Mouse (Mus musculus) T-helper 17 cell (primary cell): ENCODE results near the gene Ppa2.

ENCODE experiments used
- in situ Hi-C, 2 experiments: fragments of 300-600 bp; cut with MboI, MseI; formaldehyde crosslinking; loops; 1 replicate in 1 of 2; 2 replicates in 1 of 2; pipeline ENCODE4 v1.15.1; 2025; ENCODE audit warnings: high pct_unique_total_duplicates in 2 of 2

Gene Ppa2

DNA sequence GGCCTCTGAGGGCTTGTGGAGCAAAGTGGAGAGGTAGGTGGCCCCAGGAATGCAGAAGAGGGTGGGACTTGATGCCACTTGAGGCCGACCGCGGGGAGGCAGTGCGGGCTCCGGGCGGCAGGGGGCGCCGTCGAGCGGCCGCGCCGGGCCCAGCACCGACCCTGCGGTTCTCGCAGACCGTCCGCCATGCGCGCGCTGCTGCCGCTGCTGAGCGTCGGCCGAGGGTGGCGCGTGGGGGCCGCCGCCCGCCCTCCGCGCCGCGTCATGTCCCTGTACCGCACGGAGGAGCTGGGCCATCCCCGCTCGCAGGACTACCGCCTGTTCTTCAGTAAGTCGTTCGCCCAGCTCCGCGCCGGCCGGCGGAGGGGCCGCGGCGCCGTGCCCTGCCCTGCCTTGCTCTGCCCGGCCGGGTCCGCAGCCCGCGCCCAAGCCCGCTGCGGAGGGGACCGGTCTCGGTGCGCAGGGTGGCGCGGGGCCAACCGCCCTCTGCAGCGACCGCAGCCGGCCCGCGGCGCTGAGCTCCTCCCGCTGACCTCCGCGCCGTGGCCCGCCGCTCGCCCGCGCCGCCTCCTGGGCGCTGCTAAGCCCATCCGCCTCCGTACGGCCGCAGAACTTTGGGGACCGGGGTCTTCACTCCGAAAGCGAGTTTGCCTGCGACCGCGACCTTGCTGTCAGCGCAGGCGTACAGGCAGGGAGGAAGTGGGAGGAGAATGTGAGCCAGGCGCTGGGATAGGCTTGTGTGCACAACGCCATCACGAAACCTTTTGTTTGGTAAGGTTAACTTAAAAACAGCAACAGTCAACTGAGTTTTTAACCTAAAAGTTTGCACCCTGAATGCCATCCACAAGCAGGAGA is at the start of gene Ppa2:
TSS of gene Ppa2 (plus strand) at position 157 of the 855 bp plus-strand sequence.
- in situ Hi-C loops: loop anchor here (5.0 to 10.0 kb wide), 2 partner anchors 442 to 1895 kb away; no protein-coding TSS in a partner anchor

DNA sequence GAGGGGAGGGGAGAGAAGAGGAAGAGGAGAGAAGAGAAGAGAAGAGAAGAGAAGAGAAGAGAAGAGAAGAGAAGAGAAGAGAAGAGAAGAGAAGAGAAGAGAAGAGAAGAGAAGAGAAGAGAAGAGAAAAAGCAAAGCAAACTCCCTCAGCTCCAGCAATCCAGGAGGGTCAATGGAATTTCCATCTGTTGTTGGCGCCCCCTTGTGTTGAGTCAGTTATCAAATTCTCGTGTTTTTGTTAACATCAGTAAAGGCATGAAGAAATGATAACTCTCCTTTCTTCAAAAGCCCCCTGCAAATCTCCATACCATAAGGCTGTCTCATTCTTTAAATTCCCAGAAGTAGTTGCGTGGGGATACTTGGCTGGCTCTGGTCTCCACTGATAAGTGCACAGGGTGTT is 38.0 kb upstream of the Ppa2 start:
- in situ Hi-C loops: no loop called here

DNA sequence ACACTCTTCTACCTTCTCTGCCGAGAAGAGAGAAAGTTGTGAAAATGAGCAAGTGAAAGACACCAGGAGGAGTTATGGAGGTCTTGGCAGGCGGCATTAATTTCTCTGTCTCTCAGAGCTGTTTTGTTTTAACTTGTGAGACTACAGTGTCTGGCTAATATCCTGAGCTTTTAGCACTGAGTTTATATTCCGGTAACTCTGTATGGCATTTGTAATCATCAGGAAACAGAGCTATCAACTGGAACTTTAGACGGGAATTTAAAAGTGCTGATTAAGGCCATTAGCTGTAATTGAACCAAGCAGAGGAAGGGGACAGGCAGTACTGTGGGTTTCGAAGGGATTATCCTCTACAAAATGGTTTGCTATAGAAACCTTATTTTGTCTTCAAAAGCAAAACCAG is 25.3 kb upstream of the Ppa2 start:
- in situ Hi-C loops: loop anchor here in 1 of 2 experiments (25.0 kb wide), 1 partner anchor 522 kb away; no protein-coding TSS in a partner anchor

DNA sequence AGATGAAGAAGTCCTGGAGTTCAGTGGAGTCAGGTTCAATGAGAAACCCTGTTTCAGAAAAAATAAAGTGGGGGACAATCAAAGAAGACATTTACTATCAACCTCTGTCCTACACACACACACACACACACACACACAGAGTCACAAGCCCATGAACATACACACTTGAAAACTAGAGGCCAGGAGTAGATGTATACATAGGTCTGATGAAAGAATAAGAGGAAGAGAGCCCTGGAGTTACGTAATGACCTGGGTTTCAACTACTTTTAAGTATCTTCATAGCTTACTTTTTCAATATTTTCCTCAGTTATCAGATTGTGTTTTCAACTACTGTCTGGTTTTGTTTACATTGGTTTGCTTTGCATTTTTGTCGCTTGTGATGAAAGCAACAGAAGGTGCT is 21.1 kb upstream of the Ppa2 start:
- in situ Hi-C loops: loop anchor here (5.0 to 25.0 kb wide), 2 partner anchors 526 to 541 kb away; no protein-coding TSS in a partner anchor

DNA sequence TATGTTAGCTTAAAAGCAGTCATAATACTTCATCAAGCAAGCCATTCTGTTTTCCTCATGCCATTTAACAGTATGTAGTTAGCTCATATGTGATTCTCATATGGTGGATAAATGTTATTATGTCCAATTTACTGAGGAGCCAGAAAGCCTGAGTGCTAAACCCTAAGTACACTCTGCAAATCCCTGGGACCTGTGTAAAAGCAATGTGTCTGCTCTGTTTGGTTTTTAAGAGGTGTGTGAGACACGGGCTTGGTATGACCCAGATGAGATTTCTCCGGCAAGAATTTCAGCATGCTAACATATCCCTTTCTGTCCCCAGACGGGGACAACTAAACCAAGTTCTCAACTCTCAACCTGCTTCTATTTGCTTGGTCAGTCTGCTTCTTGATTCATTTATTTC is 5.6 kb upstream of the Ppa2 start:
- in situ Hi-C loops: no loop called here

DNA sequence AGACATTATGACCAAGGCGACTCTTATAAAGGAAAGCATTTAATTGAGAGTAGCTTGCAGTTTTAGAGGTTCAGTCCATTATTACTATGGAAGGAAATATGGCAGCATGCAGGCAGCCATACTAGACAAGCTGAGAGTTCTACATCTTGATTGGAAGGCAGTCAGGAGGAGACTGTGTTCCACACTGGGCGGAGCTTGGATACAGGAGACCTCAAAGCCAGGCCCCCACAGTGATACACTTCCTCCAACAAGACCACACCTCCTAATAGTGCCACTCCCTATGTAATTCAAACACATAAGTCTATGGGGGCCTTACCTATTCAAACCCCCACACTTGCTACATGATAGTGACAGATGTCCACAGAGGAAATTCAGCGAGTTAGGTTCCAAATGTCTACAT is 1.5 kb upstream of the Ppa2 start:
- in situ Hi-C loops: loop anchor here in 1 of 2 experiments (5.0 kb wide), 1 partner anchor 444 kb away; no protein-coding TSS in a partner anchor

DNA sequence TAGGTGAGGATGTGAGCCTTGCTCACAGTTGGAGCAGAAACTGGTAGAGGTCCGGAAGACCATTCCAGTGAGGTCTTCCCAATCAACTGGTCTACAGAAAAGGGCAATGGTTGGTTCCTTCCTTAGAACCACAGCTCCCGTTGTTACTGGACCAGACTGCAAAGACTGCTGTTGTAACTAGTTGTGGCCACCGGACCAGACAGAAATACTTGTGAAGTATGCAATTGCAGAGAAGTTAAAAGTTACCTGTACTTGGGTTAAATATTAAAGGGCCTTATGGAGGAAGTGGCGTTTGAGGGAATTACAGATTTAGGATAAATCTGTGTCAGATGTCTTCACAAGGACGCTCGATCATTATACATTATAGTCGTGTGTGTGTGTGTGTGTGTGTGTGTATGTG is 551 bp upstream of the Ppa2 start:
- in situ Hi-C loops: loop anchor here in 1 of 2 experiments (5.0 kb wide), 1 partner anchor 443 kb away; no protein-coding TSS in a partner anchor

DNA sequence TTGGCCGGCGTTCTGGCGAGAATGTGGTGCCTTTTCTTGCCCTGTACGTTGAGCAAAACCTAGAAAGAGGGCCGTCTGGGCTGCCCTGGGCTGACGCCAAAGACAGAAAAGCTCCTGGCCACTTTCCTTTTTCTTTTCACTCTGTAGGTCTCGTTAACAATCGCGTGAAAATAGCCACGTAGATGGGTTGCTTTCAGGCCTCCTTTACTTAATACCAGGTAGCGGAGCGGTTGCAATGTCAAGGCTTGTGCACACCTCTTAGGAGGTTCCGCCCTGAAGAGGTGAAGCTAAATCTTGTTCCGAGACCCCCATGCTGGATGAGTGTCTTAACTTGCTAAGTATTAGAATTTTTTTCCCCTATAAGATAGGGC is 884 bp downstream of the Ppa2 start:
- in situ Hi-C loops: loop anchor here in 1 of 2 experiments (10.0 kb wide), 1 partner anchor 1894 kb away; no protein-coding TSS in a partner anchor

DNA sequence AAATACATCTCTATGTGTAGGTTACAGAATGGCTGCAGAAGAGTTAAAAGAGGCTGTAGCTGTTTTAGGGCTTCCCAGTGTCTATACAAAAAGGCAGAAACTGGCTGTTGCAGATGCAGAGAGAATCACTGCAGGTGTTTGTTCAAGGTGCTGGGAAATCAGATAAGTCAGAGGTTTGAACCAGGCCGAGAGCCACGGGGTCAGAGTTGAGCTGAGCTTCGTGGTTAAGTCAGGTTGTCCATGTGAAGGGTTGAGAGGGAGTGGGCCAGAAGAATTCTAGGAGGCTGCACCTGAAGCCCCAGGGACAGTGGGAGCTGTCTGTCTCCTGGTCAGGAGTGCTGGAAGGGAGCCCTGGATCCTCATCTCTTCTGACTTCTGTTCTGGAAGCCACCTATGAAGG is 2.4 kb downstream of the Ppa2 start:
- in situ Hi-C loops: loop anchor here in 1 of 2 experiments (10.0 kb wide), 1 partner anchor 1892 kb away; no protein-coding TSS in a partner anchor

DNA sequence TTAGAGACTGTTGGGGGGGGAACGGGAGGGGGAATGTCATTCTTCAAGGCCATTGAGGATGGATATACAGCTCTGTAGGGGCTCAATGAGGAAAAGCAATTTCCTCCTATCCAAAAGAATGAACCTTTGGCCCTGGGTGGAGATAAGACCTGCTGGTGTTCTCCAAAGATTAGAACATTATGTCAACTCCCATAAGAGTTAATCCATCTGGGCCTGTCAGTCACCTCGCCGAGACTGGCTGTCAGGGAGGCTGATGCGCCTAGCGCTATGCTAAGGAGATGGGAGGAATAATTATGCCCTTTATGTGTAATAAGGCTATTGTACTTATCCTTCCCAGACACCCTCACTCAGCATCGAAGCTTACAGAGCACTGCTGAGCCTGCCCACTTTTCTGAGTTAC is 2.9 kb downstream of the Ppa2 start:
- in situ Hi-C loops: loop anchor here in 1 of 2 experiments (10.0 kb wide), 1 partner anchor 1892 kb away; no protein-coding TSS in a partner anchor

DNA sequence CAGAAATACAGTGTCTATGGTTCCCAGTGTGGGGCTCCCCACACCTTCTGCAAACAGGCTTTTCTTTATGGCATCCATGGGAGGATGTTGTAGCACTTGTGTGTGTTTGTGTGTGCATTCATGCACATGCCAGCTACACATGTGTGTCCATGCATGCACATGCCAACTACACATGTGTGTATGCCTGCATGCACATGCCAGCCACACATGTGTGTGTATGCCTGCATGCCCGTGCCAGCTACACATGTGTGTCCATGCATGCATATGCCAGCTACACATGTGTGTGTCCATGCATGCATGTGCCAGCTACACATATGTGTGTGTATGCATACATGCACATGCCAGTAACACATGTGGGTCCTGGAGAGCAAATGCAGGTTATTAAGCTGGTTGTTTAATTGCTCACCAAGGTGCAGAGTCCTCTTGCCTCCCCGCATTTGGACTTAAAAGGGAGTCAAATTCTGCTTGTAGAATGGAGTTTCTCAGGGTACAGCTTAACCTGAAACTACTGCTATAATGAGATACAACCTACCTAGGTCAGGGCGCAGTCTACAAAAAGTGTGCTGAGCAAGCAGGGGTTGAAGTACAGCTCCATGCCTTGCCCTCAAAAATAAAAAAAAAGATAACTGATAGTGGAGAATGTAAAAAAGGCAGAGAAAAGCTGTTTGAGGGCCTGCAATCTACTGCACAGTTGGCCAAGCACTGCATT is 3.7 kb downstream of the Ppa2 start:
- in situ Hi-C loops: loop anchor here in 1 of 2 experiments (10.0 kb wide), 1 partner anchor 1891 kb away; no protein-coding TSS in a partner anchor

DNA sequence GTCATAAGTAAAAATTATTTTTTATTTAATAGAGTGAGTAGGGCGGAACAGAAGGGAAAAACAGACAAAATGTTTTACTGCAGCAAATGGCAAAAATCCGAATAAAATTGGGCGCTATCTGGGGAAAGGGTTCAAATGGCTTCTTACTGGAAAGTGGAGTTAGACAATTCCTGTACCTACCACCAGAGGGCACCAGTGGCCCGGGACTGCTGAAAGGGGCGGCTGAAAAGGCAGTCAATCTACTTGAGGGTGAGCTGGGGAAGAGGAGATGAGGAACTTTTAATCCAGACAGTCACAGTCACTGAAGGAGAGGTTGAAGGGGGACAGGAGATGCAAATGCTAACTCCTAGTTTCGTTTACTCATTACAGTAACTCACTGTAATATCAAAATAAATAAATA is 4.6 kb downstream of the Ppa2 start:
- in situ Hi-C loops: loop anchor here in 1 of 2 experiments (10.0 kb wide), 1 partner anchor 1890 kb away; no protein-coding TSS in a partner anchor

DNA sequence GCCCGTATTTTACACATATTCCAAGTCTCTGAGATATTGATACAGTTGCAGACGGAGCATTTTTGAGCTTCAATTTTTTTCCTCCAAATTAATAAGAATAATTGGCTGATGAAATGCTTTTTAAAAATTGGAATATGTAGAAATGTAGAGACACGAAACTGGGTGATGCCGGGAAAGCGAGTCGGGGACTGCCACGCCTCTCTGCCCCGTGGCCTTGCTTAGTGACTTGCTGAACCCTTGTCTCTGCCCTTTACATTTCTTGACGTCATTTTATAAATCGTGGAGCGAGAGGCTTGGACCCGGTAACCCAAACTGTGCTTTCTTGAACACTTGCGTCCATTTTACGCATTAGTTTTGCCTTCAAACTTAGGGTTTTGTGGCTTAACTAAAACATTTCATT is 5.1 kb downstream of the Ppa2 start:
- in situ Hi-C loops: loop anchor here (5.0 to 10.0 kb wide), 3 partner anchors 227 to 1890 kb away; no protein-coding TSS in a partner anchor

DNA sequence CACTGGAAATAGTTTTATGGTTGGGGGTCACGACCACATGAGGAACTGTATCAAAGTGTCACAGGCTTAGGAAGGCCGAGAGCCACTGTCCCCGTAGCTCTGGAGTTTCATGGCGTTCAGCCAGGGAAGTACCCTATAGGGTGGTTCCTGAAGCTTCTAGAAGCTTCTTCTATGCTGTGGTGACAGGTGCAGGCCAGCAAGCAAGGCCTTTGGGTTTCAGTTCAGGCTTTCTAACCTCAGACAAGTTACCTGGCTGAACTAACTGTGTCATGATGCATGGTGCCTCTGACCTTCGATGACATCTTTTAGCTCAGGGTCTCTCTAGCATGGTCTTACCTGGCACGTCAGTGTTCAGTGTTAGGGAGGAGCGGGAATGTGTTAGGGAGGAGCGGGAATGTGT is 5.7 kb downstream of the Ppa2 start:
- in situ Hi-C loops: loop anchor here (5.0 to 10.0 kb wide), 3 partner anchors 227 to 1889 kb away; no protein-coding TSS in a partner anchor

DNA sequence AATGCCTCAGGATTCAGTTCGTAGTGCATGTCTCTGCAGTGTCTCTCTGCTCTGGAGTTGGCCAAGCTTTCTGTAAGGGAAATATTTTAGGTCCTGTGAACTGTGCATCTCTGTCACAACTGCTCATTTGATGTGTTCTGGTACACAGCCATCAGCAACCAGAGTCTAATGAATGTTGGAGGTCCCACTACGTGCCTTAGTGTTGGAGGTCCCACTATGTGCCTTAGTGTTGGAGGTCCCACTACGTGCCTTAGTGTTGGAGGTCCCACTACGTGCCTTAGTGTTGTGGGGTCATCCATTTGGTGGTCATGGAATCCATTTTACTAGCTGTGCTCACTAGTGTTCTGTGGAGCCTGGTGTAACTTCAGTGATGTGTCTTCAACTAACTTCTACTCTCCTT is 7.9 kb downstream of the Ppa2 start:
- in situ Hi-C loops: loop anchor here (5.0 to 10.0 kb wide), 3 partner anchors 224 to 1887 kb away; no protein-coding TSS in a partner anchor

DNA sequence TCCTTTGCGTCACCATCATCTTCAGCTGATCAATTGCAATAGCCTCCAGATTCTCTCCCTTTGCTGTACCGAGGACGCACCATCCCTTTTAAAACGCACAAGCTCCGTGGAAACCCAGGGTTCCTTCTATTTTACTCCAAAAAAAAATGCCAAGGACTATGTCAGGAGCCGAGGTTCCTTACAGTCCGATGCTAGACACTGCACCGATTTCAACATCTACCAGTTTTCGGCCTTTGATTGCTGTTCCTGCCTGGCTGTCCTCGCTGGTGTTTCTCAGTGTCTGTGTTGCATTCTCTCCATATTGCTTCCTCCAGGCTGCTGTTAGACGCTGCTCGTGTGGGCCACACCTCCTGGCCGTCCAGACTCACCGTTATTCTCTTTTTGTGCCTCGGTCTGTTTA is 8.7 kb downstream of the Ppa2 start:
- in situ Hi-C loops: loop anchor here (5.0 to 10.0 kb wide), 3 partner anchors 224 to 1886 kb away; no protein-coding TSS in a partner anchor

DNA sequence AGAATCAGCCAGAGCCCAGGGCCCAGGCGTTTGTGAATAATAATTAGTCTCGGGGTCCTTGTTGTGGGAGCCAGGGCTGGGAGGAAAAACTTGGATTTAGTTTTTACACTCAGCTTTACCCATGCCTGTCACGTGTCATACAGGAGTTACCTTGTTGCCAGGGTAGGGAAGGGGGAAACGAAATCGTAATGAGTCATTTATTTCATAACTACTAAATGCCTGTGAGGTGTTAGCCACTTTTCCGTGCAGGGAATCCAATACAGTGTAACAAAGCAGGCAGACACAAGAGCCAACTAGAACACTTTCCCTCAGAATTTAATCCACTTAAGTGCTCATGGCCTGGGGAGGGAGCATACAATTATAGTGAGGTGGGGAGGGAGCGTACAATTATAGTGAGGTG is 9.9 kb downstream of the Ppa2 start:
- in situ Hi-C loops: loop anchor here (5.0 to 10.0 kb wide), 3 partner anchors 223 to 1885 kb away; no protein-coding TSS in a partner anchor

DNA sequence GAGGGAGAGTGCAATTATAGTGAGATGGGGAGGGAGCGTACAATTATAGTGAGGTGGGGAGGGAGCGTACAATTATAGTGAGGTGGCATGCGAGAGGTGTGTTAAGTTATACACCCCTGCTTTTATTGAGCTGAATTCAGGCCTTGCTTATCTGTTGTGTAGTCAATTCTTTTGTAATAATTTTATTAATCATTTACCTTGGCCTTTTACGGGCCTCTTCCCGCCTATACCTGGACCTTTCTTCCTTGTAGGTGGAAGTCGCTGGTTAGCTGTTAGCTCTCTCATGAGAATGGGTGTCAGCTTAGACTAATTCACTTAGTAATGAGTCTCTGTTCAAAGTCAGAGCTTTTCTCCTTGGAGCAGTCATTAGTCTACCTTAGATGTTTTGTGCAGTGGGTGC is 10.4 kb downstream of the Ppa2 start:
- in situ Hi-C loops: no loop called here

DNA sequence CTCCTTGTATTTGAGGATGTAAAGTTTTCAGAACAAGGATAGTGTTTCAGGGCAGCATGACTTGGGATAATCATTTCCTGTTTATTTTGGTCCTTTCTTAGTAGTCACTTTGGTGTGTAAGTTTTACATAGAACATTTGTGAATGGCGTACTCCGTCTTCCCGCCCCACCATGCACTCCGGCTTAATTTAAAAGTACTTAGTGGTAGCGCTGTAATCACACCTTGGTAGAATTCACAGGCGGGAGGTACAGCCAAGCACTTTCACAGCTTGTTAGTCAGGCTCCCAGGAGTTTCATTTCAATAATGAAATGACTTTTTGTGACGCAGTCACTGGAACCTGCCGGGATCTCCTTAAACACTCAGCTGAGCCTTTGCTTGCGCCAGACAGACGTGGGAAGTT is 12.0 kb downstream of the Ppa2 start:
- in situ Hi-C loops: no loop called here

DNA sequence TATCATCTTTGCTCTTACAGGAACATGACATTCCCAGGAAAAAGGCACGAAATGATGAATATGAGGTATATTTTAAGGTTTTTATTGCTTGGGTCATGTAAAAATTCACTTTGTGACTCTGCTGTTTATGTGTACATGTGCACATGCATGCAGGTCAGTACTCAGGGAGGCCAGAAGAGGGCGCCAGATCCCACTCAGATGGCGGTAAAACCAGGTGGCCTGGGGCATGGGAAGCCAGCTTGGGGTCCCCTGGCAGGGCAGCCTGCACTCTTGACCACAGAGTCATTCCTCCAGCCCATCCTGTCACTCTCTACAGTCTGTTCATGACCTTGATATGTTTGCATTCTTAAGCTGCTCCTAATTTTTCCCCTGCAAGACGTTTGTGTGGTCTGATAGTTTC is 12.6 kb downstream of the Ppa2 start:
- in situ Hi-C loops: no loop called here

DNA sequence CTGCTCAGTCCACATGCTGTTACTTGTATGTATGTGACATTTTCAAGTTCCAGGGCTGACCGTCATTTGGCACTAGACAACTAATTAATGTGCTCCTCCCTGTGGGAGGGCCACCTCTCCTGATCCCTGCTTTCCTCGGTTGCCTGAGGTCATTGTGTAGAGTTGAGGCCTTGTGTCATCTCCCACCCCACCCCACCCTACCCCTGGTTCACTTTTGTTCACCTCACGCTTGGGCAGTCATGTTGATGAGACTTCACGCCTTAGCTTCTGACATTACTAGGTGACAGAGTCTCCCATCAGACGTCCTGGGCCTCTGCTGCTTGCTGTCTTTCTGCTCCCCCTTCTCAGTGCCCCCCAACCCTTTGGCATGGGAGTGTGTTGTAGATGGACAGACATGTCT is 15.2 kb downstream of the Ppa2 start:
- in situ Hi-C loops: loop anchor here (25.0 kb wide), 2 partner anchors 187 to 1887 kb away; partner anchors contain the start of gene Cenpe (in 1 of the 2)
